ENCODE assay signal across 8 mouse cellular contexts in genomic region chr2:44147971-44148370, GRCm38 (mm10).
DNase-seq lines count a peak whose midpoint lies in the region; ATAC-seq and TF ChIP-seq lines count a peak whose summit lies in the region.

No protein-coding gene starts in this region.

- no peak for ATAC-seq in kidney, embryonic 15.5 days (replicated peaks; ENCODE audit: low FRiP score)
- no peak for ATAC-seq in intestine, embryonic 15.5 days

- H3K4me1 ChIP-seq in cerebellum, adult 2 months (ENCODE audit: control insufficient read depth, insufficient read depth, low read length): no peaks in the 10 kb centered on the region
- H3K4me1 ChIP-seq in kidney, embryonic 15.5 days: 0 out of 2 replicates have a peak, but pooled peaks cover 3% of the 10 kb centered on the region
- H3K4me1 ChIP-seq in intestine, embryonic 15.5 days (replicated peaks): no peaks in the 10 kb centered on the region

- WGBS in cerebellum, adult 2 months: 38% methylated on average over 7 of the region's 7 CpGs
- WGBS in kidney, embryonic 15.5 days: 54% methylated on average over 7 of the region's 7 CpGs
- WGBS in intestine, embryonic 15.5 days: 54% methylated on average over 7 of the region's 7 CpGs

- no peaks in the 10 kb centered on the region for H3K27me3 ChIP-seq in cerebellum, adult 2 months (ENCODE audit: control insufficient read depth, insufficient read depth, low read length)
- H3K27me3 ChIP-seq in kidney, embryonic 15.5 days: no peaks in the 10 kb centered on the region
- H3K27me3 ChIP-seq in intestine, embryonic 15.5 days (replicated peaks): no peaks in the 10 kb centered on the region

- H3K4me2 ChIP-seq in kidney, embryonic 15.5 days: no peak overlapping the region
- H3K4me2 ChIP-seq in intestine, embryonic 15.5 days (replicated peaks): no peak overlapping the region

- no peak overlapping the region for H3K4me3 ChIP-seq in cerebellum, adult 2 months (replicated peaks; ENCODE audit: insufficient read depth, low read depth, low read length)
- no peak overlapping the region for H3K4me3 ChIP-seq in kidney, embryonic 15.5 days (replicated peaks)
- no peak overlapping the region for H3K4me3 ChIP-seq in intestine, embryonic 15.5 days (replicated peaks)

- H3K9me3 ChIP-seq in kidney, embryonic 15.5 days (replicated peaks): no peaks in the 10 kb centered on the region
- no peaks in the 10 kb centered on the region for H3K9me3 ChIP-seq in intestine, embryonic 15.5 days

- H3K9ac ChIP-seq in kidney, embryonic 15.5 days: no peak overlapping the region
- H3K9ac ChIP-seq in intestine, embryonic 15.5 days: no peak overlapping the region

- DNase-seq in cerebellum, postnatal 14 days: peak; percentile 10 to 37
- DNase-seq in cerebellum, adult 2 months: no peak
- no peak for DNase-seq in kidney, adult 8-10 months
- peak; percentile 40 for DNase-seq in adipocyte (ENCODE audit: low spot score)
- no peak for DNase-seq in layer of hippocampus, adult 9-11 months
- DNase-seq in cerebellum, adult 9-11 months: no peak

- no peak overlapping the region for H3K27ac ChIP-seq in cerebellum, adult 2 months (ENCODE audit: insufficient read depth, low read length)
- H3K27ac ChIP-seq in kidney, embryonic 15.5 days: peak overlapping the region; percentile 88
- H3K27ac ChIP-seq in intestine, embryonic 15.5 days: peak overlapping the region; percentile 54; the same call in 1 of the 2 replicates

- TF ChIP-seq CTCF in cerebellum, adult 2 months (IDR thresholded peaks at IDR 0.05; ENCODE audit: borderline replicate concordance, insufficient read depth, low read depth, low read length): no peak

- TF ChIP-seq POLR2A in cerebellum, adult 2 months (IDR thresholded peaks at IDR 0.05; ENCODE audit: borderline replicate concordance, insufficient read depth, low read length): no peak

- no peaks in the 10 kb centered on the region for H3K36me3 ChIP-seq in kidney, embryonic 15.5 days
- no peaks in the 10 kb centered on the region for H3K36me3 ChIP-seq in intestine, embryonic 15.5 days

Comparison
In these comparisons a context has a peak if more than half of its experiments do, and no peak if none do; other contexts are left out.
1. DNase-seq: peak in cerebellum, postnatal 14 days (2 of 2) and adipocyte (single experiment); none in cerebellum, adult 2 months (0 of 2), kidney, adult 8-10 months (0 of 2), layer of hippocampus, adult 9-11 months (single experiment) and cerebellum, adult 9-11 months (single experiment).